Mouse (Mus musculus) heart, adult 8-10 months (tissue): ENCODE results near the gene Sntn. TPM values are rescaled to one million over a fixed set of nuclear protein-coding genes. Genes with fewer than 3 reads are reported as not detected.

ENCODE experiments used
- DNase-seq: peaks from one replicate; pipeline ENCODE4 v3.0.0; 2022; ENCODE audit warnings: low spot score
- total RNA-seq, 4 experiments: library from RNA; stranded (reverse); gene quantifications; 2 replicates each; pipeline ENCODE4 v1.2.4; 2022

Gene Sntn
- total RNA-seq = not detected

DNA sequence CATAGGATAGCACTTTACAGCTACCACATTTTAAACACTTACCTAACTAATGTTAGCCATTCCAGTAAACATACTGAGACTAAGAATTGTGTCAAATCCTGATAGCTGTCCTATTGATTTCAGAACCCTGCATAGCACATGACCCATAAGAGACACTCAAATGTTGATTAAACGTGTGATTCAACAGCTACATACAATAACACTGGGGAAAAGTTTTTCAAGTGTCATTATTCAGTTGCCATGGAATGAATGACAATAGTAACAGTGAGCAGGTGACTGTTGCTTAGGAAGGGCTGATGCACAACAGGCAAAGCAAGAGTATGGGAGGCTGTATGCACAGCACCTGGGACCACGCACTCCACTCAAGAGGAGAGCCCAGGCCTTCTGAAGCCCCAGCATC lies at the start of gene Sntn:
TSS of gene Sntn (plus strand) at position 301 of the 400 bp plus-strand sequence.
- no peak for DNase-seq

GRCm38 (mm10) chr14:13649865-13650264 lies 20.8 kb upstream of the Sntn start:
- DNase-seq = no peak

- no peak for DNase-seq
Measured at GRCm38 (mm10) chr14:13651039-13651438, 19.6 kb upstream of the Sntn start.

GRCm38 (mm10) chr14:13651541-13652298 lies 19.0 kb upstream of the Sntn start:
- no peak for DNase-seq

GRCm38 (mm10) chr14:13686716-13687115 lies 16.0 kb downstream of the Sntn start:
- no peak for DNase-seq

GRCm38 (mm10) chr14:13690426-13690825 lies 19.8 kb downstream of the Sntn start:
- DNase-seq = no peak

DNA sequence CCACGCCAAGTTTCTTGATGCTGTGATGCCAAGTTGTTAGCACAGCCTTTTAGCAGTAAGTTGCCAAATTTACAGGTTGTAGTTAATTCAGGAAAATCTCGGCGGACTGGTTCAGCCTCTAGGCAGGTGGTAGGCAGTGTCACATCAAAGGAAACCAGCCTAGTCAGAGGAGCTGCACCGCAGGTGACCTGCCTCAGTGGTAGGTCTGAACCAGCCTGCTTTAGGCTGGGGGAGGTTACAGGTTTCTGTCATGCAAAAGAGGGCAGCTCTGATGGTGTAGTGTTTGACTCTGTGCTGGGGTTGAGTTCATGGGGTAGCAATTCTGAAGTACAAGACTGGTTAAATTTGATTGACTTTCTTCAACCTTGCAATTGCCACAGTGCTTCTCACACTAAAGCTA lies 61.6 kb downstream of the Sntn start:
- DNase-seq = no peak

Other genes starting within 250 kb of the Sntn start
- not detected for gene Gm281, start 243.6 kb downstream of the Sntn start, total RNA-seq